Mouse (Mus musculus): ENCODE measurements around the gene Ippk.

GRCm38 (mm10) chr13:49421959-49422358 is 910 bp downstream of the Ippk start:
- TF ChIP-seq POLR2A (IDR thresholded peaks at IDR 0.05; ENCODE audit: extremely low read depth, insufficient read depth, low read length) (no peak), CTCF (IDR thresholded peaks at IDR 0.05; ENCODE audit: low read depth, low read length) (no peak)

Measured in liver, adult 2 months (tissue).